ENCODE assay signal across 9 mouse cellular contexts in genomic region chr10:22059415-22059814, GRCm38 (mm10). TPM values are rescaled to one million over a fixed set of nuclear protein-coding genes. Genes with fewer than 3 reads are reported as not detected.
DNase-seq lines count a peak whose midpoint lies in the region; ATAC-seq and TF ChIP-seq lines count a peak whose summit lies in the region.
"Had no signal": no experiment of that assay in that cellular context is flagged by ENCODE, and none has a peak within 500 bp of the region (broad histone marks: within the 10 kb centered on the region; RNA-seq: fewer than 3 reads in every experiment).

No protein-coding gene starts in this region.

- no peak overlapping the region for H3K27ac ChIP-seq in kidney, embryonic 14.5 days (ENCODE audit: low read depth, low read length)
- H3K27ac ChIP-seq in forebrain, embryonic 12.5 days = no peak overlapping the region
- no peak overlapping the region for H3K27ac ChIP-seq in hindbrain, embryonic 16.5 days (ENCODE audit: low read depth, low read length)
- H3K27ac ChIP-seq in midbrain, embryonic 15.5 days = no peak overlapping the region
- no peak overlapping the region for H3K27ac ChIP-seq in left cerebral cortex, adult 2 months

- H3K9me3 ChIP-seq in kidney, embryonic 14.5 days (ENCODE audit: control insufficient read depth, low read length) = no peaks in the 10 kb centered on the region
- H3K9me3 ChIP-seq in forebrain, embryonic 12.5 days = no peaks in the 10 kb centered on the region
- no peaks in the 10 kb centered on the region for H3K9me3 ChIP-seq in hindbrain, embryonic 16.5 days (ENCODE audit: control insufficient read depth, low read length)
- no peaks in the 10 kb centered on the region for H3K9me3 ChIP-seq in midbrain, embryonic 15.5 days

- intact Hi-C loops in left cerebral cortex, adult 2 months (cut with DNase I) = no loop called here

- peak overlapping the region; percentile 71; the same call in 1 of the 2 replicates for H3K4me2 ChIP-seq in kidney, embryonic 14.5 days (replicated peaks; ENCODE audit: low read depth, low read length)
- peak overlapping the region; percentile 83 for H3K4me2 ChIP-seq in forebrain, embryonic 12.5 days
- peak overlapping the region; percentile 94 for H3K4me2 ChIP-seq in hindbrain, embryonic 16.5 days (ENCODE audit: low read length)
- peak overlapping the region; percentile 92 for H3K4me2 ChIP-seq in midbrain, embryonic 15.5 days

- no peaks in the 10 kb centered on the region for H3K27me3 ChIP-seq in kidney, embryonic 14.5 days (ENCODE audit: control insufficient read depth, insufficient read depth, low read length)
- H3K27me3 ChIP-seq in forebrain, embryonic 12.5 days = no peaks in the 10 kb centered on the region
- no peaks in the 10 kb centered on the region for H3K27me3 ChIP-seq in hindbrain, embryonic 16.5 days (replicated peaks; ENCODE audit: control insufficient read depth, insufficient read depth, low read length)
- no peaks in the 10 kb centered on the region for H3K27me3 ChIP-seq in midbrain, embryonic 15.5 days (replicated peaks)

- ATAC-seq in kidney, embryonic 14.5 days (ENCODE audit: low FRiP score, low TSS enrichment) = no peak
- no peak for ATAC-seq in forebrain, embryonic 12.5 days (ENCODE audit: low FRiP score)
- no peak for ATAC-seq in hindbrain, embryonic 16.5 days
- ATAC-seq in midbrain, embryonic 15.5 days (replicated peaks) = no peak
- ATAC-seq in frontal cortex, adult (ENCODE audit: low TSS enrichment) = no peak

- WGBS in kidney, embryonic 14.5 days = 97% methylated on average over 2 of the region's 2 CpGs
- WGBS in forebrain, embryonic 12.5 days = 73% methylated on average over 2 of the region's 2 CpGs
- WGBS in hindbrain, embryonic 16.5 days = 75% methylated on average over 2 of the region's 2 CpGs
- 88% methylated on average over 2 of the region's 2 CpGs for WGBS in midbrain, embryonic 15.5 days

- TF ChIP-seq CTCF in left cerebral cortex, adult 2 months (IDR thresholded peaks at IDR 0.05) = no peak

- 0 out of 2 replicates have a peak, but pooled peaks cover 2% of the 10 kb centered on the region for H3K4me1 ChIP-seq in kidney, embryonic 14.5 days (ENCODE audit: control insufficient read depth, insufficient read depth, low read length)
- H3K4me1 ChIP-seq in forebrain, embryonic 12.5 days = 0 out of 2 replicates have a peak, but pooled peaks cover 4% of the 10 kb centered on the region
- H3K4me1 ChIP-seq in hindbrain, embryonic 16.5 days (ENCODE audit: control insufficient read depth, insufficient read depth, low read depth, low read length) = no peaks in the 10 kb centered on the region
- H3K4me1 ChIP-seq in midbrain, embryonic 15.5 days = peaks cover 6% of the 10 kb centered on the region

- peak overlapping the region; percentile 47; the same call in 1 of the 2 replicates for H3K4me3 ChIP-seq in kidney, embryonic 14.5 days (ENCODE audit: low read length)
- H3K4me3 ChIP-seq in forebrain, embryonic 12.5 days (replicated peaks) = peak overlapping the region; percentile 54; the same call in 1 of the 2 replicates
- H3K4me3 ChIP-seq in hindbrain, embryonic 16.5 days (ENCODE audit: low read length) = peak overlapping the region; percentile 63; the same call in 1 of the 2 replicates
- H3K4me3 ChIP-seq in midbrain, embryonic 15.5 days = peak overlapping the region; percentile 59
- H3K4me3 ChIP-seq in left cerebral cortex, adult 2 months = no peak overlapping the region

- no peaks in the 10 kb centered on the region for H3K36me3 ChIP-seq in kidney, embryonic 14.5 days (ENCODE audit: control insufficient read depth, insufficient read depth, low read length)
- H3K36me3 ChIP-seq in forebrain, embryonic 12.5 days (replicated peaks) = no peaks in the 10 kb centered on the region
- H3K36me3 ChIP-seq in hindbrain, embryonic 16.5 days (ENCODE audit: control insufficient read depth, insufficient read depth, low read length) = no peaks in the 10 kb centered on the region
- H3K36me3 ChIP-seq in midbrain, embryonic 15.5 days (replicated peaks) = no peaks in the 10 kb centered on the region

- no peak for DNase-seq in kidney, postnatal 10 days
- DNase-seq in layer of hippocampus, postnatal 25 days (ENCODE audit: extremely low spot score in 1 of 2, low spot score in 1 of 2) = no peak
- DNase-seq in left cerebral cortex, adult 2 months (ENCODE audit: extremely low spot score in 1 of 2, low spot score in 2 of 2) = no peak

- no peak overlapping the region for H3K9ac ChIP-seq in kidney, embryonic 14.5 days (ENCODE audit: low read depth, low read length)
- 0 out of 2 replicates have a peak overlapping the region, but pooled peaks have one; percentile 50 for H3K9ac ChIP-seq in forebrain, embryonic 12.5 days
- H3K9ac ChIP-seq in hindbrain, embryonic 16.5 days (ENCODE audit: low read depth, low read length) = no peak overlapping the region; the same call in 1 of the 2 replicates
- no peak overlapping the region for H3K9ac ChIP-seq in midbrain, embryonic 15.5 days

RNA-seq across cellular contexts. Expression of gene 4930444G20Rik, which starts 8.5 kb away (rescaled TPM):
- polyA plus RNA-seq in kidney, embryonic 14.5 days (2014; fragmentation: Nextera tagmentation; extraction: Ambion mirVana) = not detected in 2 replicates
- polyA plus RNA-seq in forebrain, embryonic 12.5 days (2016; fragmentation: Nextera tagmentation; extraction: Ambion mirVana) = not detected in 2 replicates
- not detected in 2 replicates for polyA plus RNA-seq in hindbrain, embryonic 16.5 days (2015; fragmentation: Nextera tagmentation; extraction: Ambion mirVana)
- not detected in 2 replicates for polyA plus RNA-seq in midbrain, embryonic 15.5 days (2015; fragmentation: Nextera tagmentation; extraction: Ambion mirVana)
- not detected for total RNA-seq in layer of hippocampus, postnatal 25 days (2021)
- not detected for total RNA-seq in left cerebral cortex, adult 2 months (2021)
- total RNA-seq: gastrocnemius, postnatal 4 days had no signal
